Mouse (Mus musculus) limb, embryonic 15.5 days (tissue): ENCODE data around the gene Zmynd15. TPM values are rescaled to one million over a fixed set of nuclear protein-coding genes. Genes with fewer than 3 reads are reported as not detected.
"Not testable (repeated sequence)": the region's sequence is repeated elsewhere in the genome, so short reads cannot be mapped to it uniquely, and the experiment has no call there.

Experiments used
- ATAC-seq: fragments of 200-750 bp; cut with Nextera tagmentation; 2 replicates; pipeline ENCODE4 v1.8.0; 2017; ENCODE audit warnings: low read depth, moderate TSS enrichment; ENCODE audit not compliant: insufficient number of reproducible peaks, low FRiP score, low TSS enrichment
- H3K27ac ChIP-seq: fragments of 300-500 bp; sonication (generic); 2 replicates; pipeline ENCODE4 v1.5.1; 2015; ENCODE audit warnings: moderate library complexity, mild to moderate bottlenecking, inconsistent platforms
- H3K27me3 ChIP-seq: fragments of 300-500 bp; sonication (generic); 2 replicates; pipeline ENCODE4 v1.6.1; 2015; ENCODE audit warnings: inconsistent platforms
- H3K36me3 ChIP-seq: fragments of 300-500 bp; sonication (generic); 2 replicates; pipeline ENCODE4 v1.6.1; 2015; ENCODE audit warnings: inconsistent platforms
- H3K4me1 ChIP-seq: fragments of 300-500 bp; sonication (generic); 2 replicates; pipeline ENCODE4 v1.6.1; 2015; ENCODE audit warnings: inconsistent platforms
- H3K4me2 ChIP-seq: fragments of 300-500 bp; sonication (generic); 2 replicates; pipeline ENCODE4 v1.6.1; 2015; ENCODE audit warnings: mild to moderate bottlenecking, inconsistent platforms
- H3K4me3 ChIP-seq: fragments of 300-500 bp; sonication (generic); 2 replicates; pipeline ENCODE4 v1.5.1; 2015; ENCODE audit warnings: mild to moderate bottlenecking, inconsistent platforms
- H3K9ac ChIP-seq: fragments of 300-500 bp; sonication (generic); 2 replicates; pipeline ENCODE4 v1.6.1; 2015; ENCODE audit warnings: inconsistent platforms
- H3K9me3 ChIP-seq: fragments of 300-500 bp; sonication (generic); 2 replicates; pipeline ENCODE4 v1.6.1; 2016; ENCODE audit warnings: inconsistent platforms
- WGBS: fragments of 180-500 bp; shearing (Covaris S2); methylation state at CpG from one replicate; pipeline ENCODE4 v1.1.7; 2015; 5-methylcytosine and 5-hydroxymethylcytosine counted together
- polyA plus RNA-seq: library from polyadenylated mRNA; unstranded; fragments of >200 nt; fragmentation: Nextera tagmentation; extraction: Ambion mirVana; gene quantifications from 2 replicates; pipeline ENCODE4 v1.2.1, GENCODE M21; 2015

Gene Zmynd15
- 0.51 and 0.76 TPM in 2 replicates for polyA plus RNA-seq

- no peaks in the 10 kb centered on the region for H3K9me3 ChIP-seq
- 16% methylated on average over 29 of the region's 32 CpGs for WGBS
- H3K27me3 ChIP-seq, result peaks cover 40% of the 10 kb centered on the region
- H3K4me2 ChIP-seq, result peak within 1 kb of the TSS; percentile 91
- no peak within 1 kb of the TSS for H3K27ac ChIP-seq
- peaks cover 5% of the 10 kb centered on the region; the same call in 1 of the 2 replicates for H3K36me3 ChIP-seq
- H3K4me1 ChIP-seq, result peaks cover 15% of the 10 kb centered on the region
- peak within 1 kb of the TSS; percentile 56 for H3K4me3 ChIP-seq
- no peak for ATAC-seq
- H3K9ac ChIP-seq, result peak within 1 kb of the TSS; percentile 56
Observed at GRCm38 (mm10) chr11:70458688-70459600, at the start of gene Zmynd15. Gene Zmynd15, plus strand, starts transcription at chr11:70459433.

GRCm38 (mm10) chr11:70409594-70410296 lies 49.5 kb upstream of the Zmynd15 start, which contains the start of gene Pelp1:
Gene Pelp1, minus strand, starts transcription at chr11:70410031.
- peaks cover 21% of the 10 kb centered on the region for H3K4me1 ChIP-seq
- H3K4me2 ChIP-seq, result peak within 1 kb of the TSS; percentile 79
- H3K9me3 ChIP-seq, result no peaks in the 10 kb centered on the region
- H3K4me3 ChIP-seq, result peak within 1 kb of the TSS; percentile 98
- ATAC-seq, result peak; percentile 95
- WGBS, result under 1% methylated on average over 59 of the region's 59 CpGs
- H3K9ac ChIP-seq, result peak within 1 kb of the TSS; percentile 97
- H3K27me3 ChIP-seq, result peaks cover 3% of the 10 kb centered on the region; the same call in 1 of the 2 replicates
- peak within 1 kb of the TSS; percentile 82 for H3K27ac ChIP-seq
- H3K36me3 ChIP-seq, result peaks cover 13% of the 10 kb centered on the region

- H3K27ac ChIP-seq, result peak overlapping the region; percentile 82
- H3K9me3 ChIP-seq, result no peaks in the 10 kb centered on the region
- peaks cover 9% of the 10 kb centered on the region for H3K36me3 ChIP-seq
- peaks cover 3% of the 10 kb centered on the region; the same call in 1 of the 2 replicates for H3K27me3 ChIP-seq
- ATAC-seq, result no peak
- 62% methylated on average over 6 of the region's 6 CpGs for WGBS
- H3K4me1 ChIP-seq, result peaks cover 21% of the 10 kb centered on the region
- H3K4me3 ChIP-seq, result peak overlapping the region; percentile 98
- H3K4me2 ChIP-seq, result peak overlapping the region; percentile 79
- H3K9ac ChIP-seq, result peak overlapping the region; percentile 97; the same call in 1 of the 2 replicates
Observed at GRCm38 (mm10) chr11:70410297-70410643, 49.0 kb upstream of the Zmynd15 start.

GRCm38 (mm10) chr11:70412591-70412990 lies 46.6 kb upstream of the Zmynd15 start:
- H3K27ac ChIP-seq, result no peak overlapping the region
- peaks cover 21% of the 10 kb centered on the region for H3K4me1 ChIP-seq
- H3K36me3 ChIP-seq, result no peaks in the 10 kb centered on the region
- no peak overlapping the region for H3K4me3 ChIP-seq
- 77% methylated on average over 5 of the region's 5 CpGs for WGBS
- peaks cover 3% of the 10 kb centered on the region; the same call in 1 of the 2 replicates for H3K27me3 ChIP-seq
- no peak overlapping the region for H3K9ac ChIP-seq
- H3K9me3 ChIP-seq, result no peaks in the 10 kb centered on the region
- no peak overlapping the region for H3K4me2 ChIP-seq
- ATAC-seq, result no peak

GRCm38 (mm10) chr11:70413961-70414360 lies 45.3 kb upstream of the Zmynd15 start:
- Histone ChIP-seq H3K36me3 (no peaks in the 10 kb centered on the region), H3K4me3 (no peak overlapping the region), H3K4me2 (no peak overlapping the region), H3K4me1 (peaks cover 10% of the 10 kb centered on the region), H3K27me3 (peaks cover 3% of the 10 kb centered on the region; the same call in 1 of the 2 replicates), H3K9me3 (no peaks in the 10 kb centered on the region), H3K9ac (no peak overlapping the region), H3K27ac (no peak overlapping the region)
- ATAC-seq, result no peak
- WGBS, result 8% methylated on average over 3 of the region's 3 CpGs

GRCm38 (mm10) chr11:70418199-70418598 lies 41.0 kb upstream of the Zmynd15 start:
- no peaks in the 10 kb centered on the region for H3K4me1 ChIP-seq
- no peak overlapping the region for H3K27ac ChIP-seq
- H3K36me3 ChIP-seq, result no peaks in the 10 kb centered on the region
- H3K4me3 ChIP-seq, result no peak overlapping the region
- WGBS, result 67% methylated on average over 4 of the region's 4 CpGs
- ATAC-seq, result no peak
- H3K27me3 ChIP-seq, result no peaks in the 10 kb centered on the region; the same call in 1 of the 2 replicates
- H3K9ac ChIP-seq, result no peak overlapping the region
- no peaks in the 10 kb centered on the region for H3K9me3 ChIP-seq
- no peak overlapping the region for H3K4me2 ChIP-seq

- WGBS, result 65% methylated on average over 5 of the region's 5 CpGs
Observed at GRCm38 (mm10) chr11:70419486-70419885, 39.7 kb upstream of the Zmynd15 start.

GRCm38 (mm10) chr11:70426598-70426997 lies 32.6 kb upstream of the Zmynd15 start:
- not testable (repeated sequence) for H3K27ac ChIP-seq, H3K4me3 ChIP-seq, H3K4me1 ChIP-seq, H3K36me3 ChIP-seq, H3K4me2 ChIP-seq, H3K9me3 ChIP-seq, H3K9ac ChIP-seq, H3K27me3 ChIP-seq, ATAC-seq
- 74% methylated on average over 6 of the region's 6 CpGs for WGBS

More at GRCm38 (mm10) chr11:70419486-70419885, 39.7 kb upstream of the Zmynd15 start:
- H3K36me3 ChIP-seq, result no peaks in the 10 kb centered on the region
- no peaks in the 10 kb centered on the region; the same call in 1 of the 2 replicates for H3K27me3 ChIP-seq
- no peak overlapping the region for H3K9ac ChIP-seq
- no peak overlapping the region for H3K4me3 ChIP-seq
- H3K9me3 ChIP-seq, result no peaks in the 10 kb centered on the region
- ATAC-seq, result no peak
- H3K27ac ChIP-seq, result no peak overlapping the region
- no peaks in the 10 kb centered on the region for H3K4me1 ChIP-seq
- H3K4me2 ChIP-seq, result no peak overlapping the region

GRCm38 (mm10) chr11:70431574-70431973 lies 27.7 kb upstream of the Zmynd15 start:
- peaks cover 14% of the 10 kb centered on the region for H3K4me1 ChIP-seq
- peaks cover 11% of the 10 kb centered on the region for H3K36me3 ChIP-seq
- no peak overlapping the region for H3K9ac ChIP-seq
- peak overlapping the region; percentile 83 for H3K4me3 ChIP-seq
- no peaks in the 10 kb centered on the region for H3K9me3 ChIP-seq
- WGBS, result 32% methylated on average over 5 of the region's 5 CpGs
- ATAC-seq, result no peak
- H3K4me2 ChIP-seq, result peak overlapping the region; percentile 82; the same call in 1 of the 2 replicates
- H3K27ac ChIP-seq, result peak overlapping the region; percentile 83
- H3K27me3 ChIP-seq, result no peaks in the 10 kb centered on the region

- H3K4me1 ChIP-seq, result peaks cover 14% of the 10 kb centered on the region
- peak within 1 kb of the TSS; percentile 76 for H3K9ac ChIP-seq
- peak within 1 kb of the TSS; percentile 82 for H3K4me2 ChIP-seq
- peak; percentile 96 for ATAC-seq
- H3K4me3 ChIP-seq, result peak within 1 kb of the TSS; percentile 83
- H3K27me3 ChIP-seq, result no peaks in the 10 kb centered on the region
- H3K27ac ChIP-seq, result peak within 1 kb of the TSS; percentile 83
- peaks cover 18% of the 10 kb centered on the region for H3K36me3 ChIP-seq
- H3K9me3 ChIP-seq, result no peaks in the 10 kb centered on the region
- WGBS, result under 1% methylated on average over 73 of the region's 75 CpGs
Observed at GRCm38 (mm10) chr11:70432048-70432894, 27.0 kb upstream of the Zmynd15 start, which contains the start of gene Arrb2. Gene Arrb2, plus strand, starts transcription at chr11:70432635.
